Mouse (Mus musculus): ENCODE data around the gene Hadha.

Hadha gene

GRCm38 (mm10) chr5:30112533-30113068, 42.4 kb downstream of the Hadha start:
- no peak for DNase-seq (ENCODE audit: low spot score)

- no peak for DNase-seq (ENCODE audit: low spot score)
These were observed 43.2 kb downstream of the Hadha start for GRCm38 (mm10) chr5:30111771-30112170.

GRCm38 (mm10) chr5:30111126-30111525, 43.8 kb downstream of the Hadha start:
- no peak for DNase-seq (ENCODE audit: low spot score)

- no peak for DNase-seq (ENCODE audit: low spot score)
These were observed 44.4 kb downstream of the Hadha start for GRCm38 (mm10) chr5:30110371-30111060.

- no peak for DNase-seq (ENCODE audit: low spot score)
These were observed 45.1 kb downstream of the Hadha start for GRCm38 (mm10) chr5:30109899-30110298.

- DNase-seq (ENCODE audit: low spot score) = no peak
These were observed 46.7 kb downstream of the Hadha start for GRCm38 (mm10) chr5:30108233-30108632.

DNA sequence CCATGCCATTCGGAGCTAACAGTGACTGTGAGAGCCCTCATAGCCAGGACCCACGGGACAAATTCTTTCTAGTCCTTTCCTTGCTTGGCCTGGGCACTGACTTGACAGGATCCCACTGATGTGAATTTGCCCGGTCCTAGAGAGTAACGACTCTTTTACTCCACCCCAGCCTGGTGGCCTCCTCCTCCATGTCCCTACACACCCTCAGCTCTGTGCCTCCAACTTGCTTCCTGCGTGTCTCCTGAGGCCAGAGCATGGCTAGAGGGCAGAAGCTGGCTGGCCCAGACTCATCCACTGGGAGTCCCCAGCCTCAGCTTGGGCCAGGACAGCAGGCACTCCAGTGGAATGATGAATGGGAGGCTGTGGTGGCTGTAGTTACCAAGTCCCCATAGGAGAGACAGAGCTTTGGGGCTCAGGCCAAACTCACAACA, 47.3 kb downstream of the Hadha start:
- DNase-seq (ENCODE audit: low spot score) = no peak

GRCm38 (mm10) chr5:30107186-30107585, 47.8 kb downstream of the Hadha start:
- DNase-seq (ENCODE audit: low spot score) = no peak

GRCm38 (mm10) chr5:30106756-30107155, 48.2 kb downstream of the Hadha start:
- no peak for DNase-seq (ENCODE audit: low spot score)

- no peak for DNase-seq (ENCODE audit: low spot score)
These were observed 49.2 kb downstream of the Hadha start, which contains the start of gene 3110082J24Rik for GRCm38 (mm10) chr5:30105668-30106300. TSS of gene 3110082J24Rik (minus strand) at chr5:30106086.

DNA sequence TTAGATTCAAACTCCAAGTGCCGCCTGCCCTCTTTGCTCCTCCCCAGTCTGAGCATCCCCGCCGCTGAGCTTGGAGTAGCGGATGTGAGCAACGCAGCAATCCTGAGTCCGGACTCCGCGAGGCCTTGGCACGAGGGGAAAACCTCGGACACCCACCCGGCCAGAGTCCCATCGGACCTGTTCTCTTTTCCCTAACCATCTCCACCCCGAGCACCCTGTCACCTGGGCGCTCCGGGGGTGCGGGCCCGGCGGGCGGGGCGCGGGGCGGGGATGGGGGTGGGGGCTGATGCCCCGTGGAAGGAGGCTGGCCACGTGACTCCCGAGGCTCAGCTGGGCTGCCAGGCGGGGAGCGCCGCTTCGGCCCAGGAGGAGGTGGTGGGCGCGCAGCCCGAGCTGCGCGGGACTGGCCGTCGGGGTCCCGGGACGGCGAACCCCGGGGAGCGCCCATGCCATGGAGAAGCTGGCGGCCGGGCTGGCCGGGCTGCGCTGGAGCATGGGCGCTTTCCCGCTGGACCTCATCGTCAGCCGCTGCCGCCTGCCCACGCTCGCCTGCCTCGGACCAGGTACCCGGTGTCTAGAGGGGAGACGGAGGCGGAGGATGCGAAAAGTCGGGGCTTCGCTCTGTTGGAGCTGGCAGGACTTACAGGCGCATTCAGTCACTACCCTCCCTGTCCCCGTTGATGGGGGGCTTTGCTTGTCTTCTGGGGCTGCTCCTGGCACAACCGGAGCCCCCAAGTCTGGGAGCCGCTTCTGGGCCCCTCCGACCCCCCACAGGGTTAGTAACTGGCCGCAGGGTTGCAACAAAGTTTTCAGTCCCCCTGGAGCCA, 49.9 kb downstream of the Hadha start, which contains the start of gene Garem2:
Garem2 (plus strand) TSS at position 321 of the 827 bp plus-strand sequence.
- DNase-seq (ENCODE audit: low spot score) = no peak

DNA sequence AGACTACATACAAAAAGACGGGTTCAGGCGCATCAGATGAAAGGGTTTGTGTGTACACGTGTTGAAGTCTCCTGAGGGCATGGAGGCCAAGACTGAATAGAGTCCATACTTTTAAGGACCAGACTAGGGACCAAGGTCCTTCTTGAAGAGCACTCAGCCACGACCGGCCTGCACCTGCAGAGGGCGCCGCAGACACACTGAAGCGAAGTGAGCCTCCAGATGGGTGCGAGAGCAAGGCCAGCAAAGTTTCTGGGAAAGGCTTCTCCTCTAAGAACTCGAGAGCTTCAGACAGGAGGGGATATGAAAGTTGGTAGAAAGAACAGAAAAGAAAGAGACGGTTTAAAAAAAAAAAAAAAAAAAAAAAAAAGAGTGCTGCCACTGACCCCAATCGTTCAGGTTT, 50.6 kb downstream of the Hadha start:
- DNase-seq (ENCODE audit: low spot score) = no peak

DNA sequence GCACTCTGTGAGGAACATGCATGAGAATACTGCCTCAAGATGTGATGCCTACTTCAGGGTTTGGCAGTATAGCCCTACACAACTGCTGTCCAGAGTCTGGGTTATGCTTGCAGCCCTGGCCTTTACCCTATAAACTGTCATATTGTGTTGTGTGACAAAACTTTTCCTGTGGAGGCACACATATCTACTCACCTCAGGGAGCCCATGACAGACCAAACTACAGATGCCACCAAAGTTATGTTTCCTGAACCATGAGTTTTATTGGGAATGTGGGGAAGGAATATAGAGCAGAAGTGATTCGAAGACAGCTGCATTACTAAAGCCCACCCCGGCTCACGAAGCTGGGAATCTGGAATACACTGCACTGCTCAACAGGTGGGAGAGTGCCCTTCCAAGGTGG, 51.6 kb downstream of the Hadha start:
- no peak for DNase-seq (ENCODE audit: low spot score)

DNA sequence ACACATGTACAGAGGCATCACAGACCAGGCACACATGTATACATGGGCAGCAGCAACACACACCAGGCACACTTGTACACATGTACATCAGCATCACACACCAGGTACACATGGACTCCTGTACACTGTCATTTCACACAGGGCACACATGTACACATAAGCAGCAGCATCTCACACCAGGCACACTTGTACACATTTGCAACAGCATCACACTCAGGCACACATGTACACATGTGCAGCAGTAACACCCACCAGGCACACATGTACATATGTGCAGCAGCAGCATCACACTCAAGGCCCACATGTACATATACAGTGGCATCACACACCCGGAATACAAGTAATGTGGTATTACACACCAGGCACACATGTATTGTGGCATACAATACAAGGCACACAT, 56.7 kb downstream of the Hadha start:
- no peak for DNase-seq (ENCODE audit: low spot score)

GRCm38 (mm10) chr5:30095731-30096130, 59.2 kb downstream of the Hadha start:
- no peak for DNase-seq (ENCODE audit: low spot score)

DNA sequence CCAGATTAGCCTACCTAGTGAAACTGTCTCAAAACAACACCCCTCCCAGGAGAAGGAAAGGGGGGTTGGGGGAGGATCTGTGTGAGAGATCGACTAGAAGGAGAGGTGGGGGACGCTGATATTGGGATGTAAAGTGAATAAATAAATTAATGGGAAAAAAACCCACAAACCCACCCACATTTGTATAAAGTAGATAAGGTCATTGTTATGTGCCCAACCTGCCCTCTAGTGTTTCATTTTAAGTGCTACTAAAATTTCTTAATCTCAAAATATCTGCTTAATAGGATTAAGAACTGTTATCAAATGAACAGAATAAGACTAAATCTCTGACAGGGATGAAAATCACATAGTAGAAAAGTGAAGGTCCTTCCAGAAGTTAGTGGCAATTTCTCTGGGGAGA, 60.6 kb downstream of the Hadha start:
- DNase-seq (ENCODE audit: low spot score) = no peak

- no peak for DNase-seq (ENCODE audit: low spot score)
These were observed 62.3 kb downstream of the Hadha start for GRCm38 (mm10) chr5:30092701-30093100.

GRCm38 (mm10) chr5:30072825-30073821, 81.8 kb downstream of the Hadha start, which contains the start of gene Tyms:
TSS of gene Tyms (minus strand) at chr5:30073617.
- DNase-seq (ENCODE audit: low spot score) = peak; percentile 63

GRCm38 (mm10) chr5:30072377-30072776, 82.6 kb downstream of the Hadha start:
- DNase-seq (ENCODE audit: low spot score) = no peak

- no peak for DNase-seq (ENCODE audit: low spot score)
These were observed 83.3 kb downstream of the Hadha start for GRCm38 (mm10) chr5:30071677-30072076.

All from ovary, adult 18-20 months (tissue).